8 mouse cellular contexts compared by ENCODE assay signal in genomic region chr1:74806360-74807311, GRCm38 (mm10). TPM values are rescaled to one million over a fixed set of nuclear protein-coding genes. Genes with fewer than 3 reads are reported as not detected.
DNase-seq lines count a peak whose midpoint lies in the region; ATAC-seq and TF ChIP-seq lines count a peak whose summit lies in the region.

No protein-coding gene starts in this region.

- WGBS in heart, adult 2 months: 2% methylated on average over 38 of the region's 38 CpGs
- WGBS in bone marrow, adult 2 months: 2% methylated on average over 38 of the region's 38 CpGs
- 1% methylated on average over 34 of the region's 38 CpGs for WGBS in heart, postnatal 0 days
- under 1% methylated on average over 38 of the region's 38 CpGs for whole genome bisulfite sequencing in limb, embryonic 12.5 days

- intact Hi-C loops in heart, adult 2 months (cut with DNase I): loop anchor here (1.0 kb wide), 1 partner anchor 18 kb away; no protein-coding TSS in a partner anchor
- intact Hi-C loops in heart, postnatal 25 days (cut with DNase I): no loop called here
- intact Hi-C loops in gastrocnemius, postnatal 36 days (cut with DNase I): loop anchor here (2.0 kb wide), 2 partner anchors 18 to 42 kb away; no protein-coding TSS in a partner anchor

- TF ChIP-seq EP300 in heart, adult 2 months (IDR thresholded peaks at IDR 0.05; ENCODE audit: insufficient read depth, low read depth, low read length): no peak
- TF ChIP-seq EP300 in heart, postnatal 0 days (IDR thresholded peaks at IDR 0.05; ENCODE audit: low read depth): no peak

- TF ChIP-seq POLR2A in heart, adult 2 months (IDR thresholded peaks at IDR 0.05; ENCODE audit: insufficient read depth, low read depth, low read length): no peak
- no peak for TF ChIP-seq POLR2A in bone marrow, adult 2 months (IDR thresholded peaks at IDR 0.05; ENCODE audit: borderline replicate concordance, control insufficient read depth, low read depth, low read length)

- no peak for DNase-seq in heart, adult 2 months
- no peak for DNase-seq in heart, postnatal 25 days (ENCODE audit: low spot score)
- peak; percentile 65 to 69 for DNase-seq in B cell, adult 2 months
- DNase-seq in heart, postnatal 0 days (ENCODE audit: low spot score): no peak
- DNase-seq in ovary, postnatal 14 days (ENCODE audit: low spot score): peak; percentile 13
- DNase-seq in gastrocnemius, postnatal 36 days: no peak

- H3K4me3 ChIP-seq in heart, adult 2 months: no peak overlapping the region
- no peak overlapping the region for H3K4me3 ChIP-seq in bone marrow, adult 2 months (replicated peaks; ENCODE audit: control insufficient read depth, low read depth, low read length)
- peak overlapping the region; percentile 15 for H3K4me3 ChIP-seq in heart, postnatal 0 days (ENCODE audit: low read depth, low read length)
- H3K4me3 ChIP-seq in limb, embryonic 12.5 days (replicated peaks): peak overlapping the region; percentile 30

- no peak overlapping the region for H3K9ac ChIP-seq in heart, adult 2 months (ENCODE audit: low read depth, low read length)
- H3K9ac ChIP-seq in heart, postnatal 0 days (replicated peaks; ENCODE audit: low read depth, low read length): no peak overlapping the region
- H3K9ac ChIP-seq in limb, embryonic 12.5 days (replicated peaks): peak overlapping the region; percentile 42; the same call in 1 of the 2 replicates

- peaks cover 17% of the 10 kb centered on the region for H3K27me3 ChIP-seq in heart, adult 2 months (ENCODE audit: control insufficient read depth, insufficient read depth, low read length)
- peaks cover 83% of the 10 kb centered on the region for H3K27me3 ChIP-seq in heart, postnatal 0 days (ENCODE audit: control insufficient read depth, insufficient read depth, low read length)
- H3K27me3 ChIP-seq in limb, embryonic 12.5 days: peaks cover 97% of the 10 kb centered on the region

- no peaks in the 10 kb centered on the region for H3K36me3 ChIP-seq in heart, adult 2 months (ENCODE audit: control insufficient read depth, insufficient read depth, low read length)
- H3K36me3 ChIP-seq in heart, postnatal 0 days (replicated peaks; ENCODE audit: control insufficient read depth, insufficient read depth, low read length): no peaks in the 10 kb centered on the region
- H3K36me3 ChIP-seq in limb, embryonic 12.5 days: no peaks in the 10 kb centered on the region

- peak overlapping the region; percentile 45 for H3K4me2 ChIP-seq in heart, postnatal 0 days (ENCODE audit: low read depth, low read length)
- peak overlapping the region; percentile 56 for H3K4me2 ChIP-seq in limb, embryonic 12.5 days

- H3K27ac ChIP-seq in heart, adult 2 months: no peak overlapping the region
- no peak overlapping the region for H3K27ac ChIP-seq in bone marrow, adult 2 months (ENCODE audit: control insufficient read depth, insufficient read depth, low read depth, low read length, poor library complexity)
- H3K27ac ChIP-seq in heart, postnatal 0 days (ENCODE audit: low read depth): no peak overlapping the region
- H3K27ac ChIP-seq in limb, embryonic 12.5 days: no peak overlapping the region

- ATAC-seq in heart, postnatal 0 days (ENCODE audit: insufficient read depth, low read depth): 0 out of 2 replicates have a peak, but pooled peaks have one; percentile 5
- no peak for ATAC-seq in limb, embryonic 12.5 days (ENCODE audit: insufficient number of reproducible peaks, insufficient read depth, low FRiP score, low TSS enrichment, low read depth)

- TF ChIP-seq CTCF in heart, adult 2 months (IDR thresholded peaks at IDR 0.05): peak; percentile 34
- 0 out of 2 replicates have a peak, but pooled peaks have one; percentile 13 for TF ChIP-seq CTCF in bone marrow, adult 2 months (IDR thresholded peaks at IDR 0.05; ENCODE audit: control insufficient read depth, insufficient read depth, low read length)
- TF ChIP-seq CTCF in heart, postnatal 0 days (IDR thresholded peaks at IDR 0.05; ENCODE audit: low read depth): peak; percentile 30

- H3K79me2 ChIP-seq in heart, adult 2 months (replicated peaks; ENCODE audit: control insufficient read depth, insufficient read depth, low read length): no peaks in the 10 kb centered on the region

- H3K4me1 ChIP-seq in heart, adult 2 months (ENCODE audit: control insufficient read depth, insufficient read depth, low read length): peaks cover 1% of the 10 kb centered on the region; the same call in 1 of the 2 replicates
- H3K4me1 ChIP-seq in bone marrow, adult 2 months (ENCODE audit: control insufficient read depth, insufficient read depth, low read length): no peaks in the 10 kb centered on the region; the same call in 1 of the 2 replicates
- H3K4me1 ChIP-seq in heart, postnatal 0 days (ENCODE audit: control insufficient read depth, insufficient read depth): no peaks in the 10 kb centered on the region
- peaks cover 42% of the 10 kb centered on the region for H3K4me1 ChIP-seq in limb, embryonic 12.5 days (replicated peaks)

- no peaks in the 10 kb centered on the region for H3K9me3 ChIP-seq in heart, postnatal 0 days (replicated peaks; ENCODE audit: control insufficient read depth, low read length)
- H3K9me3 ChIP-seq in limb, embryonic 12.5 days: no peaks in the 10 kb centered on the region

RNA-seq across cellular contexts. Expression of gene Wnt10a, which starts 15.3 kb away (rescaled TPM):
- total RNA-seq in heart, adult 2 months (2021): not detected
- not detected in 2 replicates for polyA plus RNA-seq in heart, adult 2 months (2012; rRNA removed)
- total RNA-seq in heart, postnatal 25 days (2021): not detected
- not detected in 2 replicates for polyA plus RNA-seq in bone marrow, adult 2 months (2011; ENCODE audit: insufficient read depth, insufficient read length, low replicate concordance, missing spikeins)
- total RNA-seq in heart, postnatal 0 days (2014; rRNA removed; ENCODE audit: low replicate concordance): not detected in 2 replicates
- not detected in 2 replicates for polyA plus RNA-seq in heart, postnatal 0 days (2015; fragmentation: Nextera tagmentation; extraction: Ambion mirVana)
- polyA plus RNA-seq in limb, embryonic 12.5 days (2016; fragmentation: Nextera tagmentation; extraction: Ambion mirVana): 3.4 and 3.5 TPM in 2 replicates
- not detected for total RNA-seq in gastrocnemius, postnatal 36 days (2021)

RNA-seq across cellular contexts. Expression of gene Wnt6, which starts 34.9 kb away (rescaled TPM):
- total RNA-seq in heart, adult 2 months (2021): under 1 TPM; 0.32 to 0.70 TPM
- 0.38 and 0.39 TPM in 2 replicates for polyA plus RNA-seq in heart, adult 2 months (2012; rRNA removed)
- total RNA-seq in heart, postnatal 25 days (2021): under 1 TPM in 1 of 2 experiments, not detected in 1; 0.20 TPM
- not detected in 2 replicates for polyA plus RNA-seq in bone marrow, adult 2 months (2011; ENCODE audit: insufficient read depth, insufficient read length, low replicate concordance, missing spikeins)
- total RNA-seq in heart, postnatal 0 days (2014; rRNA removed; ENCODE audit: low replicate concordance): 0.23 and 0.88 TPM in 2 replicates
- polyA plus RNA-seq in heart, postnatal 0 days (2015; fragmentation: Nextera tagmentation; extraction: Ambion mirVana): 0.11 and 0.21 TPM in 2 replicates
- polyA plus RNA-seq in limb, embryonic 12.5 days (2016; fragmentation: Nextera tagmentation; extraction: Ambion mirVana): 38.7 and 40.5 TPM in 2 replicates
- under 1 TPM; 0.20 to 0.32 TPM for total RNA-seq in gastrocnemius, postnatal 36 days (2021)

RNA-seq across cellular contexts. Expression of gene Cdk5r2, which starts 48.1 kb away (rescaled TPM):
- under 1 TPM in 1 of 2 experiments, not detected in 1; 0.07 TPM for total RNA-seq in heart, adult 2 months (2021)
- 0.06 and 0.15 TPM in 2 replicates for polyA plus RNA-seq in heart, adult 2 months (2012; rRNA removed)
- not detected for total RNA-seq in heart, postnatal 25 days (2021)
- polyA plus RNA-seq in bone marrow, adult 2 months (2011; ENCODE audit: insufficient read depth, insufficient read length, low replicate concordance, missing spikeins): not detected in 2 replicates
- not detected in 2 replicates for total RNA-seq in heart, postnatal 0 days (2014; rRNA removed; ENCODE audit: low replicate concordance)
- polyA plus RNA-seq in heart, postnatal 0 days (2015; fragmentation: Nextera tagmentation; extraction: Ambion mirVana): not detected in 2 replicates
- not detected in 2 replicates for polyA plus RNA-seq in limb, embryonic 12.5 days (2016; fragmentation: Nextera tagmentation; extraction: Ambion mirVana)
- total RNA-seq in gastrocnemius, postnatal 36 days (2021): not detected

RNA-seq across cellular contexts. Expression of gene Prkag3, which starts 57.6 kb away (rescaled TPM):
- total RNA-seq in heart, adult 2 months (2021): 1 to 10 TPM; 1.1 to 1.3 TPM
- 2.1 and 3.0 TPM in 2 replicates for polyA plus RNA-seq in heart, adult 2 months (2012; rRNA removed)
- 1 to 10 TPM in 1 of 2 experiments, under 1 TPM in 1; 0.96 to 2.7 TPM for total RNA-seq in heart, postnatal 25 days (2021)
- polyA plus RNA-seq in bone marrow, adult 2 months (2011; ENCODE audit: insufficient read depth, insufficient read length, low replicate concordance, missing spikeins): 0.52 TPM in 1 of 2 replicates, not detected in the other
- 2.4 and 9.6 TPM in 2 replicates for total RNA-seq in heart, postnatal 0 days (2014; rRNA removed; ENCODE audit: low replicate concordance)
- polyA plus RNA-seq in heart, postnatal 0 days (2015; fragmentation: Nextera tagmentation; extraction: Ambion mirVana): 2.0 and 2.5 TPM in 2 replicates
- 0.46 and 0.47 TPM in 2 replicates for polyA plus RNA-seq in limb, embryonic 12.5 days (2016; fragmentation: Nextera tagmentation; extraction: Ambion mirVana)
- 10 to 100 TPM; 63.9 to 90.3 TPM for total RNA-seq in gastrocnemius, postnatal 36 days (2021)

Comparison
In these comparisons a context has a peak if more than half of its experiments do, and no peak if none do; other contexts are left out.
1. H3K4me3 ChIP-seq: peak in heart, postnatal 0 days (single experiment) and limb, embryonic 12.5 days (single experiment); none in heart, adult 2 months (single experiment) and bone marrow, adult 2 months (single experiment).
2. DNase-seq: peak in B cell, adult 2 months (2 of 2) and ovary, postnatal 14 days (single experiment); none in heart, adult 2 months (0 of 2), heart, postnatal 25 days (single experiment), heart, postnatal 0 days (single experiment) and gastrocnemius, postnatal 36 days (0 of 2).
3. Peak in every context shown above with its lines, with median percentiles within 50 percentile points of each other: CTCF ChIP-seq.